Mouse (Mus musculus) brain, adult 2 months (tissue): ENCODE measurements at regions not wholly inside any gene's neighbourhood (a gene's known extent, or its start where the extent isn't known, plus 50 kb on each side); places are given as distances from the start of the nearest gene placed in this dataset.
A peak's percentile ranks its signal among the peaks of the same experiment; 100 is the strongest.

Experiments used
- DNase-seq: peaks from one replicate; pipeline ENCODE4 v3.0.0; 2011; ENCODE audit warnings: low read depth, low spot score

DNA sequence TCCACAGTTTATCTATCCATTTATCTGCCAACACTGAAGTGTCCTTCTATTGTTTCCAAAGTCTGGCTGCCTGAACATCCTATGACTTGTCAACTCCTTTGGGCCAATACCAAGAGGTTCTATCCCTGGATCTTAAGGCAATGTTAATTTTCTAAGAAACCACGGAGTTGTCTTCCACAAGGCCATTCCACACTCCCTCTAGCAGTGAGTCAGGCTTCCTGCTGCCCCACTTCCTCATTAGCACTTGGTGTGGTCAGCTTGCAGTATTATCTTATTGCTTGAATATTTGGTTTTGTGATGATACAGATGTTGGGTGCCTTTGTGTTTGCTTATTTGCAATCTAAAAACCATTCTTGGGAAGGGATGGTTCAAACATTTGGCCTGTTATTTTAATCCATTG is 87.5 kb upstream of the Ppp2r2d start:
- DNase-seq = no peak

DNA sequence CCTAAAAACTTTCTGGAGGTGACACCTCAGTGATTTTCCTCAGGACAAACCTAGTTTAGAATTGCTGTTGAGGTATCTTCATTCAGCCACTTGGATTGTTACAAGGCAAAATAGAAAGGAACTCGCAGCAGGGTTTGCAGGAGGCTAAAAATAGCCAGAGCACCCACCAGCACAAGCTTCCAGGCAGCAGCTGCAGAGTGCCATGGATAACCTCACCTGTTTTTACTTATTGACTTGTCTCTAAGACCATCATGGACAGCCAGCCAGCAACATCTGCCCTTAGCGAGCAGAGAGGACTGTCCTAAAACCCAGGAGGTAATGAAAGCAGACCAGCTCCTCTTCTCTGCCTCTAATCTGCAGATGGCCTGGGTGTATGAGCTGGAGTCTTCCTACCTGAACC is 97.4 kb upstream of the Ppp2r2d start:
- peak; percentile 33 for DNase-seq

DNA sequence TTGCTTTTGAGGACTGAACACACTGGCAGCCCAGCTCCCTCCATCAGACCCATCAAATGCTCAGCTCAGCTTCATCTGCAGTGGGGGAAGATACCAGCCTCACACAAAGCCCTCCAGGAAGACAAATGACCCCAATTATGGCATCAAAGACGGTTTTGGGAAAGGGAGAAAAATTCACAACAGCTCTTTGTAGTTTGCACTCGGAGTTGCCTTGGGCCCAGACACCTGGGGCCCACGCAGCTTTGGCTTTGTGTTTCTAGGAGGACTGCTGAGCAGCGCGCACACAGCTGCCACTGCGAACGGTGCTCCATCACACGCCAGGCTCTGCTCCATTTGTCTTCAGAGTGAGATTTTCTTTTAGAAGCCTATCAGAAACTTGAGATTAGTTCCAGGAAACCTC is 99.3 kb upstream of the Ppp2r2d start:
- DNase-seq = no peak

DNA sequence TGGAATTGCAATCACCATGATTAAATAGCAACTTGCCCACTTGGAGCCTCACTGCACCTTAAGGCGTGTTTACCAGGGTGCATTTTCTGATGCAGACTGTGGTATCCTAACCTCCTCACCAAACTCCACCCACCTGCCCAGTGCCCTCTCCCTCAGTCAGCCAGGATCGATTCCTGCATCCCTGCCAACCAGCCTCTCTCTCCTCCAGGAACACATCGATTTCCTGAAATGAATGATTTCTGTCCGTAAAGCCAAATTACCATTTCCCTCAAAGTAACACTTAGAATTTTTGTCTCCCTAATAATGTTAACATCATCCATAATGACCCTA is 103.4 kb upstream of the Ppp2r2d start:
- DNase-seq = no peak

DNA sequence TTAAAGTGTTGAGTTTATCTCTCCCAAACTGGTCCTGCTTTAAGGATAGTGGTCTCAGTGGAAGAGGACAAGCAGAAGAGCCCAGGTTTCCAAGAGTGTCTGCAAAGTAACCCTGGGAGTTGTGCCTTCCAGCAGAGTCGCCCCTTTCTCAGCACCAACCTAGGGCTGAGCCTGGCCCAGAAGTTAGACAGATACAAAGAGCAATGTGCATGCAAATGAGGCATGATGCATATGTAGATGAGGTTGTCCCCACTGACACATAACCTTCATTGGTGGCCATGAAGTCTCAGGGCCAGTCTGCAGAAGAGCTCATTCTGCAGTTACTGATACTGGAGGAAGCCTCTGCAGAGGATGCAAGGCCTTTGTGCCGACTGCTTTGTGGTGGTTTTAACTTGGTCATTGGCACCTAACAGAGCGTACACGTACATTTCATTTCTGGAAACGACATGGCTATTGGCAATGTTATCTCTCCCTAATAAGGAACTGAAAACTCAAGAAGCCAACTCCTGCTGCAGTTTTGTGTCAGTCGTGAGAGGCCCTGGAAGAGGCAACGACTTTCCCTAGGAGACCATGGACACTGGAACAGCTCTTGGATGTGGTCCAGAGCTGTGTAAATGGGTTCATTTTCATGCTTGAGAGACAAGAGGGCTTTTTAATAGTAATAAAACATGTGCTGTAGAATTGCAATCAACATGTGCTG is 103.9 kb upstream of the Ppp2r2d start:
- no peak for DNase-seq

DNA sequence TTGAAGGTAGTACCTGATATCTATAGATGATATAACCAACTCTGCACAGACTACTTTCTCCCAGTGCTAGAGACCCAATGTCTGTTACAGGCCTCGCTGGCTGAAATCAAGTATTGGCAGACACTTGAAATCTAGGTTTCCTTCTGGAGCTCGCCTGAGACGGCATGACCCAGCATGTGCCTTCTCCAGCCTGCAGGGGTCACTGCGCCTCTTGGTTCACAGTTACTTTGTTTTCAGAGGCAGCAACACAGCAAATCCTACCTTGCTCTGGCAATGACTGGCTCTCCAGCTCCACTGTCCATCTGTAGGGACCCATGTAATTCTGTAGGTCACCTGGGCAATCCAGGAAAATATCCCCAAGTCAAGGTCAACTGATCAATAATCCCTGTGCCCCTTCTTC is 111.6 kb upstream of the Ppp2r2d start:
- DNase-seq = peak; percentile 62

DNA sequence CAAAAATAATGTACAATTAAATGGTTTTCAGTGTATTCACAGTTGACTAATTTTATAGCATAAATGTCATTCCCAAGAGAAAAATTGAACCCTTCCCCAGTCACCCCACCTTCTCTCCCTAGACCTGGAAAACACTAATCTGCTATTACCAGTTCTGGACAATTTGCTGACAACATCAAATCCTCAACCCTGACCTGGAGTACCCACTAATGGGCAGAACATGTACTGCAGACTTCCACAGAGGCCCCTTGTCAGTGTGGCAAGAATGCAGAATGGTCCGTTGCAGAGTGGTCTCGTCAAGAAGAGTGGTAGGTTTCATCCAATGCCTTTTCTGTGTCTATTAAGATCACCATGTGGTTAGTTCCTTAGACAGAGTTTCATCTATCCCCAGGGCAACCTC is 121.0 kb upstream of the Ppp2r2d start:
- DNase-seq = no peak

DNA sequence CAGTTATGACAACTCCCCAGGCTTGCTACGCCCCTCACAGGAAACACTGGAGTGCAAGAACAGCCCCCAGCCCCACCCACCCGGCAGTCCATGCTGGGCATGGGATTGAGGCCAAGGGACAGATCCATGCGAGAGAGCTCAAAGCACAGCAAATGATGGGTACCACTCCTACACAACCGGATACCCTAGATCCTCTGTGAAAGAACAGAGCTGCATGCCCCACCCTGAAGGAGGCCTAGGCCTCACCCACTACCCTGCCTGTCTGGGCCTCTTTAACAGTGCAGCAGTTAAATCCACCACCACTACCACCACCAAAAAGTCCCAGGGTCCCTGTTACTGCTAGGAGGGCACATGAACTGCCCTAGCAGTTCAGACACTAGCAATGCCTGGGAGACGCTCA is 126.3 kb upstream of the Ppp2r2d start:
- DNase-seq = no peak

DNA sequence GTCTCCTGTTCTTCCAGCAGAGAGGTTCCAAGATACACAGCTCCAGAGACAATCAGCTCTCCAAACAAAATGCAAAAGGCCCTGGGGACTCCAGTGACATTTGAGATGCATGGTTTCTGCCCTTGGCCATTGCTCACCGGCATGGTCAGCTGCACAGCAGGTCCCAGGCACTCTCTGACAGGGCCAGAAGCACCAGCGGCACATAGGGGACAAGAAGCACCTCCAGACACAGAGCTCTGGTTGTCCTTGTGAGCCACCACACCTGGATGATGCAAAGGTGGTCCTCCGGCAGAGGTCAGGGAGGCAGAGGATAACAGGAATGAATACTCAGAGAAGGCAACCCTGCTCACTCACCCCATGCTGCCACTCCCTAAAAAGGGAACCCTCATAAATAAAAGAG is 126.8 kb upstream of the Ppp2r2d start:
- no peak for DNase-seq

DNA sequence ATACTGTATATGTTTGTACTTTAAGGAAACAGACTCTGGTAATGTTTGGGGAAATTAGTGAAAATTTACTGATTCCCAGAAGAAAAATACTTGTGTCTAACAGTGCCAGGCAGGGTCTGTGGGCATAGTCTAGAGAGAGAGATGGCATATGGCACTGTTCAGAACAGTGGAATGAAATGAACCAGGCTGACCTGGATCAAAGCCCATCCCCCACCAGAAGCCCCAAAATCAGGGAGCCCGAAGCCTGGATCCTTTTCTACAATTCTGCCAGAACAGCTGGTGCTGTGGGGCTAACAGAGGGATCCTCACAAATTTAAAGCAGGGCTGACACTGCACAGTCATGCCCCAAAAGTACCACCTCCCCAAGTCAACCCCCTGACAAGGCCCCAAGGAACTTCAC is 131.1 kb upstream of the Ppp2r2d start:
- DNase-seq = no peak

DNA sequence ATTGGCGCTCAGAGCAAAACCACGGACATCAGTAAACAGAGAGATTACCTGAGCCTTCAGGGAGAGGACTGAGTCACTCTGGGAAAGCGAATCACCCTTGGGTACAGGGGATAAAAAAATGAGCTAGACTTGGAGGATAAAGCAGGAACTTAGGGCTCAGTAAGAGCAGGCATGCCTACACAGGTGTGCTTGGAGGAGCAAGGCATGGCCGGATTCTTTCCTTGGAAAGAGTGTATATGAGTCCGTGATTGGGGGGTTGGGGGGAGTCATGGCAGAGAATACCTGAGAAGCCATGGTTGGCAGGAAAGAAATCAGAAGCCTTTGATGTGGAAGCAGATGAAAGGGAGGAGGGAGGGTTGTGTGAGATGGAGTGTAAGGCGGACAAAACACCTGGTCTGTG is 137.5 kb upstream of the Ppp2r2d start:
- no peak for DNase-seq

DNA sequence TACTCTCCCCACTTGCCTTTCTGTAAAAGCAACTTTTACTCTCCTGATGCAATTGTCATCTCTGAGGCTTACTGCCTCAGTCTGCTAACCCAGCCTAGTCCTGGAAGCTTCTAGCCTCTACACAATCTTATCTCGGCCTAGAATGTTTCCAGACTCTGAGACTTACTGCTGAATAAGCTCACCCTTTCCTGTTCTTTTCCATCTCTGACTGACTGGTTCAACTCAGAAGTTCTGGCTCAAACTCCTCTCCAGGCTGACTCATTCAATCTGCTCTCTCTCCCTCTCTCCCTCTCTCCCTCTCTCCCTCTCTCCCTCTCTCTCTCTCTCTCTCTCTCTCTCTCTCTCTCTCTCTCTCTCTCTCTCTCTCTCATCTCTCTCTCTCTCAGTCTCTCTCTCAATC is 146.3 kb upstream of the Ppp2r2d start:
- DNase-seq = peak; percentile 62

DNA sequence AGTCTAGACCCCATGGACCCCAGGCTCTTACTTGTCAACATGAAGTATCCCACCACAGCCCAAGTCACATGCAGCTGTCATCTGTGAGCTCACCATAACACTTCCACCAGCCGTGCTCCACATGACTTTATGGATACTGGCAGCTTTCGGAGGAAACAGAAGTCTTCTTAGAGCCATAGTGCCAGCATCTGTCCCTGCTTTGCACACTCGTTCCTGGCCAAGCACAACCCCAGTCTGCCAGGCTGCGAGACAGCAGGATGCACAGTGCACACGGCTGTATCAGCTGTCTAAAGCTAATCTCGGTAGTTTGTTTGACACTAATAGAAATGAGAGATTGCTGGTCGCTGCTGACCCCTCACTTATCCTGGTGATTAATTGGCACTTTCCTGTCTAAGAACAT is 163.7 kb upstream of the Ppp2r2d start:
- DNase-seq = peak; percentile 25

DNA sequence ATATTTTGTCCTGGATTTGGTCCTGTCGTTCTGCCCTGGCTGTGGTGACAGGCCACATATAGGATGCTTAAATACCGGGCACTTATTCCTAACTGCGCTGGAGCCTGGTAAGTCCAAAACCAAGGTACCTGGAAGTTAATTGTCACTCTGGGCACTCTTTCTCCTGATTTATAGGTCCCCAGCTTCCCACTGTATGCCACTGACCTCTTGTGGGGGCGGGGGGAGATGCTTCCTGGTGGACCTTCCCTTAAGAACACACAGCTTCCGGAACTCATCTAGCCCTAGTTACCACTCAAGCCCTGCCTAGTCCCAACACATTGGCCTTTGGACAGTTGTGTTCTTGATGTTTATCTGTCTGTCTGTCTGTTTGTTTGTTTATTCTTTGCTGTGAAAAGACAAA is 165.3 kb upstream of the Ppp2r2d start:
- DNase-seq = no peak

DNA sequence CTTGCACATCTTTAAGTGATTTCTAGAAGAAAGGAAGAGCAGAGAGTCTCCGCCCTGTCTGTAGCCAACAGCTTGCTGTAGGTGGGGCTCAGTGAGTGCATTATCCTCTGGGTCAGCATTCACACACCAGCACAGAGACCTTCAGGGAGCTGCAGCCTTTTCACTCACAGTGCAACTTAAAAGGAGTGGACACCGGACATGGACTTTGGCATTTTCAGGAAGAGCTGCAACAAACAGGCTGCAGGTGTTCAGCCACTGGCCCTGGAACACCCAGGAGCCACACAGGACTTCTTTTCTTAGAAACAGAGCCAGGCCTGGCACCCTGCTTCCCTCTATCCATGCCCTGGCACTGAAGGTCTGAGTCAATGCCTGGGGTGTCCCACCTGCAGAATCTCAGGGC is 166.3 kb upstream of the Ppp2r2d start:
- no peak for DNase-seq

DNA sequence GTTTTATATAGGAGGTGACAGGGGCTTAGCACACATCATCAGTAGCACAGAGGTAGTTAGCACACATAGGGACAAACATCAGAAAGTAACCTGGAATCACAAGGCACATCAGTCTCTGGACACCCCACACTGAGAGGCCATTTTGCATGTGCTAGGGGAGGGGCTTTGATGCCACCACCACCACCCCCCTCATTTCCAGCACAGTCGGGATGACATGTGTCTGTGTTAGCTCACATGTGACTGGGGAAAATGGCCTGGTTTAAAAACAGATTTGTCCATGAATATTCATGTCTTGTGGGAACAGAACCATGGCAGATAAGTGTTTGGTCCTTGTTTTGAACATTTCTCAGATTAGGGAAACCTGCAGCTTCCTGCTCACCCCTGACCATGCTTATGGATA is 172.9 kb upstream of the Ppp2r2d start:
- DNase-seq = no peak

DNA sequence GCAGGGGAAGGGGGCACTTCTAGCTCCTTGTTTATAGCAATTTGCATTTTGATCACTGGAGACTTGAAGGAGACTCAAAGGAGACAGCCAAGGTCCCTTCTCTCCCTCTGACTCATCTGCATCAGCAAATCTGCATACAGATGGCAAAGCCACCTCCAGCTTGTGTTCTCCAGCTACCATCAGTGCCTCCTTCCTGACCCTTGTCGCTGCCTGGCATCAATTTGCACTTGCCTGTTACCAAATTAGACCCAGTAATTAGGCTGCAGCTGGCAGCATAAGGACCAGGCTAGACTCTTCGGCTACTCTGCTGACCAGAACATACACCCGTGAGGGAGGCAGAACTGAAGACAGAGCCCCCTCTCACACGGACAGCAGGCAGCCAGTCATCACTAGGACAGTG is 177.5 kb upstream of the Ppp2r2d start:
- DNase-seq = peak; percentile 79

DNA sequence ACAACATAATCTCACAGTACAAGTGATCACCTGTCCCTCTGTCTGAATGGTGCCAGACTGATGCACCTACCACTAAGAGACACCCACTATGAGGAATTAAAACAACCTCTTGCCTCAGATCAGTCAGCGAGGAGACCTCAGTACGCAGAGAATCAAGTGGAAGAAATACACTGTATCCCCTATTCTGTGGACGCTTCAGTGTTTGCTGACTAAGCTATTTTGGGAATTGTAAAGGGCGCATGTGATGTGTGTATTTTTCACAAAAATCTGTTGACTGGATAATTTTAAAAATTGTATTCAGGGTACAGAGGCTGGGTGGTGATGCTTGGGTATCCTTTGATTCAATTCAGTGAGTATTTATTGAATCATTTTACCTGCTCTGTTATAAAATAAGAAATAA is 185.8 kb upstream of the Ppp2r2d start:
- DNase-seq = no peak

DNA sequence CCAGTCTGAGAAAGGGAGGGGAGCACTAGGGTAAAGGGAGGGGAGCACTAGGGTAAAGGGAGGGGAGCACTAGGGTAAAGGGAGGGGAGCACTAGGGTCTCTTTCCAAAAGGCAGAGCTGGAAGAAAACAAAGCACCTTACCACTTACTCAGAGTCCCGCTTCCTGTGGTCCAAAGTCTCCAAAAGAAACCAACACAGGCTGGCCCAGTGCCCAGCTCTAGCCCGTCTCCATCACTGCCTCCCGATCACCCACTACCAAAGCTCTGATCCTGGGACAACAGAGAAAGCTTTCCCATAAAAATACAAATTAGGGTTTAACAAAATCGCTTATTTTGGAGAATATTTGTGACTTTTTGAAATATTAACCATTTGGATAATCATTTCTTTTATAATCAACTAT is 188.4 kb upstream of the Ppp2r2d start:
- DNase-seq = no peak

DNA sequence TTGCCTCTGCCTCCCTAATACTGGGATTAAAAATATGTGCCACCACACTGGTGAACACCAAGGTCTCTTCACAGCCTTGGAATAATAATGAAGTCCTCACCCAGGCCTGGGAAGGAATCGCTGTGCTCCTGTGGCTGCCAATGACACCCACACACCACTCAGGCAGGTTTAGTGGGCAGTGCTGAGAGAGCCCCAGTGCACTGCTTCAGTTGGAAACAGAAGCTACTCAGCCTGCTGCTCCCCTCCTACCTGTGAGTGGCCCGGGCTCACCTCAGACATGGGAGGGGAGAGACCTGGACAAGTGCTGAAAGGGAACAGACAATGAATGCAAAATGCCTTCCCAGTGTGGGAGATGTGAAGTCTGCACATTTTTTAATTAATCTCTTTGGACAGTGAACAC is 188.8 kb upstream of the Ppp2r2d start:
- peak; percentile 42 for DNase-seq

DNA sequence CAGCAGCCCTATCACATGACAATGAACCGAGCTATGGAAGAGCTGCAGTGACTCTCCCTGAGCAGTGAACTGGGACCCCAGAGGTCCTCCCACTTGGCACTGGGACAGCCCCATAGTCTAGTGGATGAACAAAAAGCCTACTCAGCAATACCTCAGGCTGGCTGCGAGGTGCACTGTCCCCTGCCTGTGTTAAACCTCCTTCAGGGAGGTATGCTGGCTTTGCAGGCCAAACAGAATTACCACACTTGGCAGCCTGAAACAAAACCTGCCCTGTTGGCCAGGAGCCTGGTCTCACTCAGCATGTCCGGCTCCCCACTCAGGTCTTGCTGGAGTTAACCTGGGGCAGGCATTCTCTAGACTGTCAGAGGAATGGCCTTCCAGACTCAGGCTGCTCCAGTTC is 189.9 kb upstream of the Ppp2r2d start:
- DNase-seq = peak; percentile 96

DNA sequence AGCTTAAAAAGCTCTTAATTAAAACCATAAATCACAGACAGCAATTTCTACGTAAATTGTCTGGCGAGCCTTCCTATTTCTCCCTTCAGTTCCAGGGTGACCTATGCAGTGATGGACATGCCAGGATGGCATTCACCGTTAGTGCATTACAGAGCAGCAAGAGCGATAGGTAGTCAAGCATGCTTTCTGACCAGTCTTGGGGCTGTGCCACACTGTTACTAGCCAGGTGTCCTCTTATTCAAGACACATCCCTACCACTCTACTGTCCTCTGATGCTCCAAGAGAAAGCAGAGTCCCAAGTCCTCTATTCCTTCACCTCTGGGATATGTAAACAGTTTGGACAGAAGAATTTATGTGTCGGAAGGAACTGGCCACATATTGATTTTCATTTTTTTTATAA is 194.9 kb upstream of the Ppp2r2d start:
- no peak for DNase-seq

DNA sequence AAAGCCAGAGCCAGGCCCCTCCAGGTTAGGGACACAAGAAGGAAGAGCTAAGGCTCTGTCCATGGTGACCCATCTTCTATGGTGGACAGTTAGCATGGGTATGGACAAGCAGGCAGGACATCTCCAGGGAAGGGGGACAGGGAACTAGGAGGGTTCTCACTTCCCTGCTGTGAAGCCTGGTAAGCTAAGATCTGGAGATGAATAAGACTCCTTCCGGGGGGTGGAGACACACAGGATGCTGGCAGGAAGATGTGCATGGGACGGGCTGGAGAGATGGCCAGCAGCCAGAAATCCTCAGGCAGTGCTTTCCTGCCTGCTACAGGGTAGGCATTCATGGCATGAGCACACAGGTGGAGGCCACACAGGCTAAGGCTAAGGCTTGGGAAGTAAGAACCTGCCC is 198.2 kb upstream of the Ppp2r2d start:
- DNase-seq = no peak

DNA sequence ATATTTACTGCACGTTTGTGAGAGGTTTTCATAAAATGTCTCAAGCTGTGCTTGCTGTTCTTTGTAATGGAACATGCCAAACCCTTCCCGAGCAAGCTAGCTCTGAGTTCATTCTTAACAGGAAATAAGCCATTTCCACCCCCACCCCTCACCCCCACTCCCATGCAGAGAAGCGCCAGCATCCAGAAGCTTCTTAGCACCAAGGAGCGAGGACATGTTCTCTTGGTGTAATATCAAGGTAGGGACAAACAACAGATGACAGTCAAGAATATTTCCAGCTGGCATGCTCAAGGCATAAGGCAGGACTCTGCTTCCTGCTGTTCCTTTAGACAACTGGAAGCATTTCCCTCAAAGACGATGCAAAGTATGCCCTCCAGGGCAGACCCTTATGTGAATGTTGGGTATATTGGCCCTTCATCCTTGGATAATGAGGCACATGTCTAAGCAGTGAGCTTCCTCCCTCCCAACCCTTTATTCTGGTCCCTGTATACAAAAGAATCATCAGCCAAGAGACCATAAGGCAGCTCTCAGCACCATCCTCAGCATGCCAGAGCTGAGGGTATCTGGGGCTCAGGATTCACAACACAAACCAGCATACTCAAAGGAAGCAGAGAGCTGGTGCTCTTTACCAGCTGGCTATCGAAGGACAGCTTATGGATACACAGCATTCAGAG is 205.2 kb upstream of the Ppp2r2d start:
- peak; percentile 83 for DNase-seq
